ENCODE assay signal across 8 mouse cellular contexts in the genomic region with DNA sequence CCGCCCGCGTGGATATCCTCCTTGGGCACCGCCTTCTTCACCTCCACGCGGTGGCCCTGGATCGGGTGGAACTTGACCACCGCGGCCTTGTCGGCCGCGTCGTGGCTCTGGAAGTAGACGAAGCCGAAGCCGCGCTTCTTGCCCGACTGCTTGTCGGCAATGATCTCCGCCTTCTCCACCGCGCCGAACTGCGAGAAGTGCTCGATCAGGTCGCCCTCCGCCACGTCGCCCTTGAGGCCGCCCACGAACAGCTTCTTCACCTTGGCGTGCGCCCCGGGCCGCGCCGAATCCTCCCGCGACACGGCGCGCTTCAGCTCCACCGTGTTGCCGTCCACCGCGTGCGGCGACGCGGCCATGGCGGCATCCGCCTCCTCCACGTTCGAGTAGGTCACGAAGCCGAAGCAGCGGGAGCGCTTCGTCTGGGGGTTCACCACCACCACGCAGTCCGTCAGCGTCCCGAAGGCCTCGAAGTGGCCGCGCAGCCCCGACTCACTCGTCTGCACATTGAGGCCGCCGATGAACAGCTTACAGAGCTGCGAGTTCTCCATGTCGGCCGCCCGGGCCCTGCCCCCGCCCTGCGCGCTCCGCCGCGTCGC. TPM values are rescaled to one million over a fixed set of nuclear protein-coding genes. Genes with fewer than 3 reads are reported as not detected.
A peak's percentile ranks its signal among the peaks of the same experiment; 100 is the strongest.
DNase-seq lines count a peak whose midpoint lies in the region; ATAC-seq and TF ChIP-seq lines count a peak whose summit lies in the region.

No protein-coding gene starts in this region.

- under 1% methylated on average over 77 of the region's 81 CpGs for WGBS in kidney, adult 2 months
- WGBS in liver, embryonic 14.5 days (ENCODE audit: insufficient replicate concordance): under 1% methylated on average over 76 of the region's 81 CpGs
- under 1% methylated on average over 81 of the region's 81 CpGs for WGBS in neural tube, embryonic 12.5 days

- 0 out of 2 replicates have a peak, but pooled peaks cover 2% of the 10 kb centered on the region for H3K4me1 ChIP-seq in cortical plate, adult 2 months (ENCODE audit: control insufficient read depth, insufficient read depth, low read length)
- H3K4me1 ChIP-seq in kidney, adult 2 months (ENCODE audit: control insufficient read depth, insufficient read depth, low read length): peaks cover 16% of the 10 kb centered on the region
- peaks cover 13 to 22% of the 10 kb centered on the region in 2 experiments for H3K4me1 ChIP-seq in liver, embryonic 14.5 days (replicated peaks; ENCODE audit: control insufficient read depth in 2 of 2, insufficient read depth in 2 of 2, low read length in 1 of 2)
- peaks cover 25% of the 10 kb centered on the region for H3K4me1 ChIP-seq in neural tube, embryonic 12.5 days

- H3K4me2 ChIP-seq in liver, embryonic 14.5 days (ENCODE audit: low read depth): peak overlapping the region; percentile 95
- H3K4me2 ChIP-seq in neural tube, embryonic 12.5 days (replicated peaks): peak overlapping the region; percentile 81

- peak overlapping the region; percentile 84 for H3K4me3 ChIP-seq in cortical plate, adult 2 months (ENCODE audit: insufficient read depth, low read length)
- peak overlapping the region; percentile 72 for H3K4me3 ChIP-seq in kidney, adult 2 months (ENCODE audit: insufficient read depth, low read depth, low read length)
- peak overlapping the region; percentile 86 to 93 for H3K4me3 ChIP-seq in liver, embryonic 14.5 days (ENCODE audit: insufficient read depth in 1 of 2, low read depth in 2 of 2, low read length in 2 of 2)
- H3K4me3 ChIP-seq in neural tube, embryonic 12.5 days: peak overlapping the region; percentile 99

- peak overlapping the region; percentile 99 for H3K27ac ChIP-seq in cortical plate, adult 2 months (ENCODE audit: insufficient read depth, low read length)
- H3K27ac ChIP-seq in kidney, adult 2 months (ENCODE audit: insufficient read depth, low read depth, low read length): peak overlapping the region; percentile 100
- H3K27ac ChIP-seq in liver, embryonic 14.5 days: peak overlapping the region; percentile 85
- H3K27ac ChIP-seq in neural tube, embryonic 12.5 days: peak overlapping the region; percentile 97

- DNase-seq in thymus, postnatal 10 days (ENCODE audit: low spot score in 2 of 2): peak; percentile 56 to 64
- DNase-seq in thymus, postnatal 4 days: no peak
- peak; percentile 40 to 72 for DNase-seq in gastrocnemius, postnatal 4 days (ENCODE audit: low spot score in 2 of 2)
- no peak for DNase-seq in kidney, adult 2 months
- DNase-seq in liver, embryonic 14.5 days (ENCODE audit: low read depth in 3 of 3, low spot score in 3 of 3): peak in 1 of 3 experiments; percentile 36
- DNase-seq in urinary bladder, postnatal 10 days (ENCODE audit: low spot score): peak; percentile 24

- H3K9ac ChIP-seq in liver, embryonic 14.5 days (replicated peaks): peak overlapping the region; percentile 97
- H3K9ac ChIP-seq in neural tube, embryonic 12.5 days: peak overlapping the region; percentile 100

- no peaks in the 10 kb centered on the region for H3K9me3 ChIP-seq in liver, embryonic 14.5 days (ENCODE audit: control insufficient read depth, low read length)
- no peaks in the 10 kb centered on the region for H3K9me3 ChIP-seq in neural tube, embryonic 12.5 days

- no peaks in the 10 kb centered on the region for H3K27me3 ChIP-seq in kidney, adult 2 months (replicated peaks; ENCODE audit: control insufficient read depth, insufficient read depth, low read length)
- no peaks in the 10 kb centered on the region for H3K27me3 ChIP-seq in liver, embryonic 14.5 days (ENCODE audit: control insufficient read depth, insufficient read depth, low read length)
- H3K27me3 ChIP-seq in neural tube, embryonic 12.5 days (replicated peaks): no peaks in the 10 kb centered on the region

- H3K36me3 ChIP-seq in kidney, adult 2 months (ENCODE audit: control insufficient read depth, insufficient read depth, low read length): peaks cover 3% of the 10 kb centered on the region
- H3K36me3 ChIP-seq in liver, embryonic 14.5 days (replicated peaks; ENCODE audit: control insufficient read depth, insufficient read depth, low read depth): peaks cover 9% of the 10 kb centered on the region
- H3K36me3 ChIP-seq in neural tube, embryonic 12.5 days: no peaks in the 10 kb centered on the region; the same call in 1 of the 2 replicates

- ATAC-seq in liver, embryonic 14.5 days (ENCODE audit: insufficient read depth): peak; percentile 27
- ATAC-seq in neural tube, embryonic 12.5 days (ENCODE audit: low FRiP score, low read depth): peak; percentile 35

- TF ChIP-seq CTCF in cortical plate, adult 2 months (IDR thresholded peaks at IDR 0.05; ENCODE audit: extremely low read depth, insufficient read depth, low read length): no peak
- no peak for TF ChIP-seq CTCF in kidney, adult 2 months (conservative IDR thresholded peaks at IDR 0.05; ENCODE audit: insufficient read depth, insufficient read length, low read depth, low read length)
- TF ChIP-seq CTCF in liver, embryonic 14.5 days (IDR thresholded peaks at IDR 0.05; ENCODE audit: low read depth): no peak

- TF ChIP-seq EP300 in liver, embryonic 14.5 days (IDR thresholded peaks at IDR 0.05; ENCODE audit: low read depth): no peak

- TF ChIP-seq POLR2A in cortical plate, adult 2 months (IDR thresholded peaks at IDR 0.05; ENCODE audit: extremely low read depth, insufficient read depth, low read length): no peak
- TF ChIP-seq POLR2A in kidney, adult 2 months (IDR thresholded peaks at IDR 0.05; ENCODE audit: low read depth, low read length): peak; percentile 36

RNA-seq across cellular contexts. Expression of a gene that starts 0.5 kb away (rescaled TPM):
- 78.4 TPM in 2 replicates for polyA plus RNA-seq in cortical plate, adult 2 months (2012; rRNA removed)
- total RNA-seq in gastrocnemius, postnatal 4 days (2021): 100 to 1,000 TPM; 134 TPM
- 38.3 and 46.8 TPM in 2 replicates for polyA plus RNA-seq in kidney, adult 2 months (2012; rRNA removed)
- 44.1 and 62.9 TPM in 2 replicates for polyA plus RNA-seq in liver, embryonic 14.5 days (2012; rRNA removed)
- polyA plus RNA-seq in liver, embryonic 14.5 days (2014; fragmentation: Nextera tagmentation; extraction: Ambion mirVana): 9.7 and 10.5 TPM in 2 replicates
- 44.4 and 54.5 TPM in 2 replicates for polyA plus RNA-seq in neural tube, embryonic 12.5 days (2016; fragmentation: Nextera tagmentation; extraction: Ambion mirVana)

RNA-seq across cellular contexts. Expression of a gene that starts 14.5 kb away (rescaled TPM):
- polyA plus RNA-seq in cortical plate, adult 2 months (2012; rRNA removed): 24.8 and 28.1 TPM in 2 replicates
- total RNA-seq in gastrocnemius, postnatal 4 days (2021): 1 to 10 TPM; 2.9 to 3.7 TPM
- polyA plus RNA-seq in kidney, adult 2 months (2012; rRNA removed): 24.7 and 26.3 TPM in 2 replicates
- polyA plus RNA-seq in liver, embryonic 14.5 days (2012; rRNA removed): 0.42 and 0.44 TPM in 2 replicates
- 0.51 and 0.63 TPM in 2 replicates for polyA plus RNA-seq in liver, embryonic 14.5 days (2014; fragmentation: Nextera tagmentation; extraction: Ambion mirVana)
- 5.6 and 6.1 TPM in 2 replicates for polyA plus RNA-seq in neural tube, embryonic 12.5 days (2016; fragmentation: Nextera tagmentation; extraction: Ambion mirVana)

RNA-seq across cellular contexts. Expression of a gene that starts 29.6 kb away (rescaled TPM):
- 24.1 and 24.2 TPM in 2 replicates for polyA plus RNA-seq in cortical plate, adult 2 months (2012; rRNA removed)
- 10 to 100 TPM; 10.8 to 13.9 TPM for total RNA-seq in gastrocnemius, postnatal 4 days (2021)
- 21.0 and 27.4 TPM in 2 replicates for polyA plus RNA-seq in kidney, adult 2 months (2012; rRNA removed)
- 5.8 and 6.9 TPM in 2 replicates for polyA plus RNA-seq in liver, embryonic 14.5 days (2012; rRNA removed)
- 17.7 and 18.3 TPM in 2 replicates for polyA plus RNA-seq in liver, embryonic 14.5 days (2014; fragmentation: Nextera tagmentation; extraction: Ambion mirVana)
- 69.1 and 77.5 TPM in 2 replicates for polyA plus RNA-seq in neural tube, embryonic 12.5 days (2016; fragmentation: Nextera tagmentation; extraction: Ambion mirVana)

Comparison
In these comparisons a context has a peak if more than half of its experiments do, and no peak if none do; other contexts are left out.
1. DNase-seq: peak in thymus, postnatal 10 days (2 of 2), gastrocnemius, postnatal 4 days (2 of 2) and urinary bladder, postnatal 10 days (single experiment); none in thymus, postnatal 4 days (single experiment) and kidney, adult 2 months (single experiment).
2. Peak in every context shown above with its lines, with median percentiles within 50 percentile points of each other: H3K27ac ChIP-seq and H3K4me3 ChIP-seq.